16 mouse cellular contexts compared by ENCODE assay signal in the genomic region with DNA sequence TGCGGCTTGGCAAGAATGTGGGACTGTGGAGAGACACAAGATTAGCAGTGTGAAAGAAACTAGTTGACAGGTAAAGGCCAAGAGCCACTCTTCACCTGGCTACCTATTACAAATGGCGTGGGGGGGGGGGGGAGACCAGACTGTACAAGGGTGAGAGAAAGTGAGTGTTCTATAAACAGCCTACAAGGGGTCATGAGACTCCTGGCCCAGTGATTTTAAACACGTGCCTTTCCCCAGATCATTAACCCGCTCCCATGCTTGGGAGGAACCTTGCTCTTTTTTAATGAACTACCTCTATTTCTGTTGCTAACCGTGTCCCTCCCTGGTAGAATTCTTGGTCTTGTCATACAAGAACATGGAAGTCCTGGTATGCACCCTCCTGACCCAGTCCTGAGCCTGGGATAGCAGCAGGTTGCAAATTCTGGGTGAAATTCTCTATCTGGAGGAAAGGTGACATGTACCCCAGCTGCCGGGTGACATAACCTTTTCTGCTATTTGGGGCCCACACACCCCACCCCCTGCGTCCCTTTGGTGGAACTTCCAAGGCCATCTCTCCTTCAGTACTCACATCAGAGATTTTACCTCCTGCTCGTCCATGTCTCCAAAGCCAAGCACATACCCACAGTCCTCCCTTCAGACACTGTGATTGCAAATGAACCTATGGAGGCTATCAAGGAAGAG.
DNase-seq lines count a peak whose midpoint lies in the region; ATAC-seq lines count a peak whose summit lies in the region.
"Had no signal": no experiment of that assay in that cellular context is flagged by ENCODE, and none has a peak within 500 bp of the region (broad histone marks: within the 10 kb centered on the region; RNA-seq: fewer than 3 reads in every experiment).

No protein-coding gene starts in this region.

- 89% methylated on average over 8 of the region's 8 CpGs for WGBS in midbrain, embryonic 10.5 days
- WGBS in midbrain, embryonic 14.5 days, result 91% methylated on average over 8 of the region's 8 CpGs
- WGBS in kidney, embryonic 15.5 days, result 73% methylated on average over 8 of the region's 8 CpGs
- 89% methylated on average over 8 of the region's 8 CpGs for WGBS in hindbrain, embryonic 14.5 days

- H3K4me3 ChIP-seq in midbrain, embryonic 10.5 days, result no peak overlapping the region
- H3K4me3 ChIP-seq in midbrain, embryonic 14.5 days (replicated peaks; ENCODE audit: low read depth, low read length), result no peak overlapping the region
- H3K4me3 ChIP-seq in kidney, embryonic 15.5 days (replicated peaks), result no peak overlapping the region
- H3K4me3 ChIP-seq in hindbrain, embryonic 14.5 days (replicated peaks; ENCODE audit: low read length), result no peak overlapping the region
- H3K4me3 ChIP-seq: forebrain, embryonic 10.5 days; heart, adult 2 months; heart, embryonic 15.5 days; midbrain, embryonic 13.5 days had no signal

- H3K9me3 ChIP-seq in midbrain, embryonic 10.5 days (replicated peaks), result no peaks in the 10 kb centered on the region
- no peaks in the 10 kb centered on the region for H3K9me3 ChIP-seq in midbrain, embryonic 14.5 days (ENCODE audit: control insufficient read depth, low read length)
- H3K9me3 ChIP-seq in kidney, embryonic 15.5 days (replicated peaks), result no peaks in the 10 kb centered on the region
- H3K9me3 ChIP-seq in hindbrain, embryonic 14.5 days (ENCODE audit: control insufficient read depth, low read length), result no peaks in the 10 kb centered on the region
- H3K9me3 ChIP-seq: forebrain, embryonic 10.5 days; G1E; heart, embryonic 15.5 days; midbrain, embryonic 13.5 days had no signal

- ATAC-seq in midbrain, embryonic 14.5 days (ENCODE audit: low FRiP score, low TSS enrichment), result no peak
- peak; percentile 86 for ATAC-seq in kidney, embryonic 15.5 days (replicated peaks; ENCODE audit: low FRiP score)
- ATAC-seq in hindbrain, embryonic 14.5 days (ENCODE audit: low FRiP score), result no peak
- ATAC-seq: forebrain, postnatal 0 days; hindbrain, postnatal 0 days; midbrain, embryonic 13.5 days; Patski had no signal

- H3K27me3 ChIP-seq in midbrain, embryonic 10.5 days (ENCODE audit: low read depth, poor library complexity, severe bottlenecking), result no peaks in the 10 kb centered on the region
- H3K27me3 ChIP-seq in midbrain, embryonic 14.5 days (ENCODE audit: control insufficient read depth, insufficient read depth, low read length), result no peaks in the 10 kb centered on the region
- H3K27me3 ChIP-seq in kidney, embryonic 15.5 days, result no peaks in the 10 kb centered on the region
- H3K27me3 ChIP-seq in hindbrain, embryonic 14.5 days (ENCODE audit: control insufficient read depth, insufficient read depth, low read length), result no peaks in the 10 kb centered on the region
- H3K27me3 ChIP-seq: CH12.LX; heart, embryonic 15.5 days; midbrain, embryonic 13.5 days; Patski had no signal

- H3K4me2 ChIP-seq in midbrain, embryonic 14.5 days (ENCODE audit: low read length), result no peak overlapping the region
- H3K4me2 ChIP-seq in kidney, embryonic 15.5 days, result no peak overlapping the region
- no peak overlapping the region for H3K4me2 ChIP-seq in hindbrain, embryonic 14.5 days (replicated peaks)
- H3K4me2 ChIP-seq: heart, embryonic 15.5 days; midbrain, embryonic 13.5 days had no signal

- DNase-seq in midbrain, embryonic 10.5 days (ENCODE audit: low spot score), result peak; percentile 9
- DNase-seq in midbrain, embryonic 14.5 days, result no peak
- peak; percentile 76 to 83 for DNase-seq in kidney, postnatal 36 days
- no peak for DNase-seq in layer of hippocampus, postnatal 14 days (ENCODE audit: low spot score in 2 of 2)
- no peak for DNase-seq in hindbrain, embryonic 14.5 days (ENCODE audit: low spot score)
- DNase-seq in thymus, postnatal 36 days, result no peak

- no peak overlapping the region for H3K9ac ChIP-seq in midbrain, embryonic 14.5 days (replicated peaks; ENCODE audit: low read length)
- H3K9ac ChIP-seq in kidney, embryonic 15.5 days, result no peak overlapping the region
- H3K9ac ChIP-seq in hindbrain, embryonic 14.5 days, result no peak overlapping the region
- H3K9ac ChIP-seq: forebrain, postnatal 0 days; heart, embryonic 15.5 days; midbrain, embryonic 13.5 days had no signal

- H3K36me3 ChIP-seq in midbrain, embryonic 10.5 days, result no peaks in the 10 kb centered on the region
- H3K36me3 ChIP-seq in midbrain, embryonic 14.5 days (ENCODE audit: control insufficient read depth, insufficient read depth, low read length), result no peaks in the 10 kb centered on the region
- no peaks in the 10 kb centered on the region for H3K36me3 ChIP-seq in kidney, embryonic 15.5 days
- no peaks in the 10 kb centered on the region for H3K36me3 ChIP-seq in hindbrain, embryonic 14.5 days (replicated peaks; ENCODE audit: control insufficient read depth, insufficient read depth)
- H3K36me3 ChIP-seq: forebrain, embryonic 10.5 days; G1E; heart, embryonic 15.5 days; midbrain, embryonic 13.5 days had no signal

- peaks cover 12% of the 10 kb centered on the region for H3K4me1 ChIP-seq in midbrain, embryonic 10.5 days
- H3K4me1 ChIP-seq in midbrain, embryonic 14.5 days (ENCODE audit: control insufficient read depth, insufficient read depth, low read length), result no peaks in the 10 kb centered on the region
- peaks cover 5% of the 10 kb centered on the region; the same call in 1 of the 2 replicates for H3K4me1 ChIP-seq in kidney, embryonic 15.5 days
- H3K4me1 ChIP-seq in hindbrain, embryonic 14.5 days (replicated peaks; ENCODE audit: control insufficient read depth, insufficient read depth, low read length), result no peaks in the 10 kb centered on the region
- H3K4me1 ChIP-seq: heart, embryonic 15.5 days had no signal

- H3K27ac ChIP-seq in midbrain, embryonic 10.5 days (replicated peaks), result no peak overlapping the region
- no peak overlapping the region for H3K27ac ChIP-seq in midbrain, embryonic 14.5 days (replicated peaks; ENCODE audit: low read depth, low read length)
- H3K27ac ChIP-seq in kidney, embryonic 15.5 days, result no peak overlapping the region
- H3K27ac ChIP-seq in hindbrain, embryonic 14.5 days, result no peak overlapping the region
- H3K27ac ChIP-seq: forebrain, embryonic 10.5 days; heart, adult 2 months; heart, embryonic 15.5 days; hindbrain, postnatal 0 days; midbrain, embryonic 13.5 days had no signal

Comparison
In these comparisons a context has a peak if more than half of its experiments do, and no peak if none do; other contexts are left out.
1. DNase-seq: peak in midbrain, embryonic 10.5 days (single experiment) and kidney, postnatal 36 days (2 of 2); none in midbrain, embryonic 14.5 days (single experiment), layer of hippocampus, postnatal 14 days (0 of 2), hindbrain, embryonic 14.5 days (single experiment) and thymus, postnatal 36 days (0 of 2).